Mouse (Mus musculus) brain, embryonic 14.5 days (tissue): ENCODE data around the gene Rpl23a.
A peak's percentile ranks its signal among the peaks of the same experiment; 100 is the strongest.

ENCODE experiments used
- CTCF ChIP-seq: fragments of 200-500 bp; IDR thresholded peaks from 2 replicates; pipeline ENCODE4 v1.5.1; 2012; ENCODE audit warnings: inconsistent platforms, mild to moderate bottlenecking, moderate library complexity, borderline replicate concordance; ENCODE audit not compliant: insufficient read depth, insufficient read length; ENCODE audit errors: extremely low read depth
- POLR2A ChIP-seq: fragments of 200-500 bp; IDR thresholded peaks from 2 replicates; pipeline ENCODE4 v1.6.1; 2012; ENCODE audit warnings: mild to moderate bottlenecking, inconsistent platforms, borderline replicate concordance; ENCODE audit not compliant: poor library complexity, insufficient read depth, insufficient read length, severe bottlenecking; ENCODE audit errors: extremely low read depth

DNA sequence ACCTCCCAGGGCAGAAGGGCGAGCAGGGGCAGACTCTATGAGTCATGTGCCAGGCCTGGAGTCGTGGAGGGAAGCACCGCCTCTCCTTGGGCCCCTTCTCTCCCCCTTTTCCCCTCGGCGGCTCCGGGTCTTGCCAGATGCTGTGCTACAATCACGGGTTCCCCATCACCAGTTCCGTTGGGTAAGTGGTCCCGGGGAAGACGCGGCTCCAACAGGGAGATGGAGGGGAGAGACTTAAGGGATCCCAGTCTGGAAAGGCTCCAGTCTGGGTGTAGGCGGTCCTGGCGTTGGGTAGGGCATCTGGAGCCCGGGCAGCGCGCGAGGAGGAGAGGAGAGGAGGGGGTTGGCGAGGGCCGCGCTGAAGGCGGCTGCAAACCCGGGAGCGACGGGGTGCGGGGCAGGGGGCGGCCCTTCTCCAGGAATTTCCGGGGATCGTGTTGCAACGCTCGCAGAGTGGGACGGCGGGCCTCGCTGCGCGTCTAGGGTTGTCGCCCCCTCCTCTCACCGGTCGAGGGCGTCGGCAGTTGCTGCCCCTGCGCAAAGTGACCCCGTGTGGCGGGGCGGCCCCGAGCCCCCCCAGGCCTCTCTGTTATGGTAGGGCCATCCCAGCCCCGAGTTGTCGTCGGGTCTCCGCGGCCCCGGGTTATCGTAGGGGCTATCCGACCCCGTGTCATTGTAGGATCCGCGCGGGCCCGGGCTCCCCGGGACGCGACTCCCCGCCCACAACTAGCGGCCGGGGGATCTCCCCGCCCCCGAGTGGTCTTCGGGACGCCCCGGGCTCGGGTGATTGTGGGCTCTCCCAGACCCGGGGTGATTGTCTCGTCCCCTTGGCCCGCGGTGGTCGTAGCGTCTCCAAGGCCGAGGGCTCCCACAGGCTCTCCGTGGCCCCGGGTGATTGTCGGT, 5.2 kb upstream of the Rpl23a start, which contains the start of gene Rab34:
- TF ChIP-seq CTCF (no peak), POLR2A (peak; percentile 62; the same call in 1 of the 2 replicates)
